Mouse (Mus musculus) central nervous system, embryonic 18 days (tissue): Measurements from ENCODE around the gene Btg1-ps2. TPM values are rescaled to one million over a fixed set of nuclear protein-coding genes. Genes with fewer than 3 reads are reported as not detected.

Experiments used
- polyA plus RNA-seq: library from polyadenylated mRNA; depleted of rRNA; stranded (reverse); fragments of >200 nt; gene quantifications from 2 replicates; pipeline ENCODE4 v1.2.3, GENCODE M21; 2012; rRNA removed

The Btg1-ps2 gene
- polyA plus RNA-seq, result not detected in 2 replicates

GRCm38 (mm10) chrX:38043014-38043413 lies at the start of gene Btg1-ps2:
TSS of gene Btg1-ps2 (minus strand) at chrX:38043114.

GRCm38 (mm10) chrX:38085041-38085440 lies 42.1 kb upstream of the Btg1-ps2 start, which contains the start of gene Rhox11:
TSS of gene Rhox11 (minus strand) at chrX:38085141.

GRCm38 (mm10) chrX:38066175-38066574 lies 23.3 kb upstream of the Btg1-ps2 start, which contains the start of gene Rhox10:
TSS of gene Rhox10 (plus strand) at chrX:38066475.

GRCm38 (mm10) chrX:38018597-38018996 lies 24.3 kb downstream of the Btg1-ps2 start, which contains the start of gene Btg1-ps1:
TSS of gene Btg1-ps1 (minus strand) at chrX:38018815.

Other genes with a start within 250 kb of the Btg1-ps2 start
- gene Rhox5, start 238.3 kb downstream of the Btg1-ps2 start, polyA plus RNA-seq, result 0.44 and 3.0 TPM in 2 replicates
- gene Rhox6, start 216.2 kb downstream of the Btg1-ps2 start, polyA plus RNA-seq, result not detected in 2 replicates
- not detected in 2 replicates for gene Rhox7a, start 211.4 kb downstream of the Btg1-ps2 start, polyA plus RNA-seq
- not detected in 2 replicates for gene Rhox8, start 164.2 kb downstream of the Btg1-ps2 start, polyA plus RNA-seq
- not detected in 2 replicates for gene Rhox7b, start 145.9 kb downstream of the Btg1-ps2 start, polyA plus RNA-seq
- gene Rhox9, start 141.3 kb downstream of the Btg1-ps2 start, polyA plus RNA-seq, result not detected in 2 replicates
- gene Btg1-ps1, start 24.3 kb downstream of the Btg1-ps2 start, polyA plus RNA-seq, result not detected in 2 replicates
- gene Rhox10, start 23.4 kb upstream of the Btg1-ps2 start, polyA plus RNA-seq, result not detected in 2 replicates
- not detected in 2 replicates for gene Rhox11, start 42.0 kb upstream of the Btg1-ps2 start, polyA plus RNA-seq
- not detected in 2 replicates for gene Rhox12, start 67.8 kb upstream of the Btg1-ps2 start, polyA plus RNA-seq
- not detected in 2 replicates for gene Rhox13, start 78.1 kb upstream of the Btg1-ps2 start, polyA plus RNA-seq
- 14.6 and 14.9 TPM in 2 replicates for gene Zbtb33, start 146.7 kb upstream of the Btg1-ps2 start, polyA plus RNA-seq
- 9.8 and 13.4 TPM in 2 replicates for gene Tmem255a, start 209.3 kb upstream of the Btg1-ps2 start, polyA plus RNA-seq